Mouse (Mus musculus) heart, embryonic 14.5 days (tissue): ENCODE data around the gene Zfp563. TPM values are rescaled to one million over a fixed set of nuclear protein-coding genes. Genes with fewer than 3 reads are reported as not detected.

Source experiments
- ATAC-seq: fragments of 200-750 bp; cut with Nextera tagmentation; 2 replicates; pipeline ENCODE4 v1.8.0; 2017; ENCODE audit warnings: low read depth, moderate TSS enrichment; ENCODE audit not compliant: insufficient number of reproducible peaks, insufficient read depth, low FRiP score
- H3K27ac ChIP-seq, 2 experiments: fragments of 200-500 bp in 1 of 2; fragments of 300-500 bp in 1 of 2; sonication (generic) in 1 of 2; replicated peaks in 1 of 2; 2 replicates each; pipeline ENCODE4 v1.5.1; 2012 to 2014; ENCODE audit warnings: low read depth in 2 of 2, low read length in 2 of 2, control low read depth in 1 of 2, mild to moderate bottlenecking in 1 of 2, mixed read lengths in 1 of 2; ENCODE audit not compliant: control insufficient read depth in 1 of 2, insufficient read depth in 1 of 2
- H3K27me3 ChIP-seq: fragments of 300-500 bp; sonication (generic); 2 replicates; pipeline ENCODE4 v1.6.1; 2014; ENCODE audit warnings: mild to moderate bottlenecking, low read length, control low read depth; ENCODE audit not compliant: control insufficient read depth, insufficient read depth
- H3K36me3 ChIP-seq: fragments of 300-500 bp; sonication (generic); 2 replicates; pipeline ENCODE4 v1.6.1; 2014; ENCODE audit warnings: mild to moderate bottlenecking, control low read depth, low read length, mixed read lengths; ENCODE audit not compliant: control insufficient read depth, insufficient read depth
- H3K4me1 ChIP-seq, 2 experiments: fragments of 200-500 bp in 1 of 2; fragments of 300-500 bp in 1 of 2; sonication (generic) in 1 of 2; 2 replicates each; pipeline ENCODE4 v1.6.1; 2012 to 2014; ENCODE audit warnings: low read length in 2 of 2, control low read depth in 1 of 2, mixed read lengths in 1 of 2; ENCODE audit not compliant: control insufficient read depth in 2 of 2, insufficient read depth in 2 of 2
- H3K4me2 ChIP-seq: fragments of 300-500 bp; sonication (generic); 2 replicates; pipeline ENCODE4 v1.6.1; 2014; ENCODE audit warnings: mild to moderate bottlenecking, low read length
- H3K4me3 ChIP-seq, 2 experiments: fragments of 200-500 bp in 1 of 2; fragments of 300-500 bp in 1 of 2; sonication (generic) in 1 of 2; 2 replicates each; pipeline ENCODE4 v1.5.1; 2012 to 2014; ENCODE audit warnings: low read length in 2 of 2, mild to moderate bottlenecking in 2 of 2, control low read depth in 1 of 2, low read depth in 1 of 2, moderate library complexity in 1 of 2; ENCODE audit not compliant: control insufficient read depth in 1 of 2, insufficient read depth in 1 of 2
- H3K9ac ChIP-seq: fragments of 300-500 bp; sonication (generic); 2 replicates; pipeline ENCODE4 v1.6.1; 2014; ENCODE audit warnings: mild to moderate bottlenecking, low read length
- H3K9me3 ChIP-seq: fragments of 300-500 bp; sonication (generic); 2 replicates; pipeline ENCODE4 v1.6.1; 2016; ENCODE audit warnings: low read length, control low read depth; ENCODE audit not compliant: control insufficient read depth
- WGBS: fragments of 180-500 bp; shearing (Covaris S2); extraction: QIAGEN DNeasy Blood & Tissue Kit; methylation state at CpG from one replicate; pipeline ENCODE4 v1.1.7; 2014; 5-methylcytosine and 5-hydroxymethylcytosine counted together
- polyA plus RNA-seq: library from polyadenylated mRNA; unstranded; fragments of >200 nt; fragmentation: Nextera tagmentation; extraction: Ambion mirVana; gene quantifications from 2 replicates; pipeline ENCODE4 v1.2.1, GENCODE M21; 2014

Zfp563 gene
- polyA plus RNA-seq: 3.9 and 7.2 TPM in 2 replicates

- ATAC-seq: peak; percentile 85
- no peaks in the 10 kb centered on the region for H3K9me3 ChIP-seq
- no peaks in the 10 kb centered on the region for H3K27me3 ChIP-seq
- no peaks in the 10 kb centered on the region for H3K36me3 ChIP-seq
- H3K9ac ChIP-seq: peak within 1 kb of the TSS; percentile 77
- peak within 1 kb of the TSS; percentile 76 for H3K4me2 ChIP-seq
- WGBS: 5% methylated on average over 34 of the region's 34 CpGs
- H3K4me1 ChIP-seq: peaks cover 3 to 8% of the 10 kb centered on the region in 2 experiments; a peak in 3 of 4 replicates
- peak within 1 kb of the TSS; percentile 56 to 94 for H3K4me3 ChIP-seq
- H3K27ac ChIP-seq: peak within 1 kb of the TSS; percentile 83 to 99
These were observed at the start of gene Zfp563 for GRCm38 (mm10) chr17:33089220-33089949. Gene Zfp563 (plus strand): TSS chr17:33089310.

- Histone ChIP-seq H3K27ac (no peak overlapping the region), H3K4me3 (no peak overlapping the region), H3K9me3 (no peaks in the 10 kb centered on the region), H3K9ac (no peak overlapping the region), H3K36me3 (no peaks in the 10 kb centered on the region), H3K4me2 (no peak overlapping the region), H3K4me1 (no peaks in the 10 kb centered on the region), H3K27me3 (no peaks in the 10 kb centered on the region)
- WGBS: 0% methylated on average over 1 of the region's 1 CpGs
- no peak for ATAC-seq
These were observed 30.3 kb upstream of the Zfp563 start for GRCm38 (mm10) chr17:33058791-33059190.

DNA sequence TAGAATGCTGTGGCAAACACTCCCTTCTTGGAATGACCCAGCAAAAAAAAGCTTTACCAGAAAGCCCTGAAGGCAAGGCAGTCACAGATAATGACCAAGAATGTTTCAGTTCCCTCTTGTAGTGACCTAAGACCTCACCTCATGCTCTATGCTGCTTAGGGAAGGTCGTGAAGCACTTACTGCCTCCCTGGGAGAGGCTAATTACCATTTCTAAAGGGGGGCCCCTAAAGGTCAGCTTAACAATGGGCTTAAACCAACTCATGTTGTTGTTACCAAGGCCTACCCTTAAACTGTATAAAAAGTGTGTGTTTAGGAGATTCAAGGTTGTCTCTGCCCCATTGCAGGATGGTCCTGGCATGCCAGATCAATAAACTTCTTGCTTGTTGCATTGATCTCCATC is 26.1 kb upstream of the Zfp563 start:
- H3K9ac ChIP-seq: no peak overlapping the region
- no peak overlapping the region for H3K4me3 ChIP-seq
- H3K9me3 ChIP-seq: no peaks in the 10 kb centered on the region
- ATAC-seq: no peak
- H3K27me3 ChIP-seq: no peaks in the 10 kb centered on the region
- 0% methylated on average over 1 of the region's 1 CpGs for WGBS
- no peak overlapping the region for H3K27ac ChIP-seq
- no peaks in the 10 kb centered on the region for H3K4me1 ChIP-seq
- H3K36me3 ChIP-seq: no peaks in the 10 kb centered on the region
- no peak overlapping the region for H3K4me2 ChIP-seq

DNA sequence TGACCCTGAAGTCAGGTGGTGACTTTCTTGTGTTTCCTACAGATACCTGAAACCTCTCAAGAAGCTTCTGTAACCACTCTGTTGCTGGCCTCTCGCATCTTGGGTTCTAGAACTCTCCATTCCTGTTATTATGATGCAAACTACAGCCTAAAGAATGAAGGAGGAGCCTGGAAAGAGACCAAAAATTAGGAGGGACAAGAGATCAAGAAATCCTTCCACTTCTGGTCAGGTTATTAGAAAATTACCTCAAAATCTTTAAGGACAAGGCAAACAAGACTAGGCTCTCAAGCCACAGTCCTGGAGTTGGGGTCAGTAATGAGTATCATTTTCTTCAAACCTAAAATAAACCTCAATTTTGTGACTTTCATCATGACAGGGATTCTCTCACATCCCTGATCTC is 21.2 kb upstream of the Zfp563 start, which contains the start of gene 4921501E09Rik:
Gene 4921501E09Rik (minus strand): TSS at position 101 of the 400 bp plus-strand sequence.
- H3K4me2 ChIP-seq: no peak within 1 kb of the TSS
- H3K27ac ChIP-seq: no peak within 1 kb of the TSS
- H3K9me3 ChIP-seq: no peaks in the 10 kb centered on the region
- H3K4me3 ChIP-seq: no peak within 1 kb of the TSS
- H3K27me3 ChIP-seq: no peaks in the 10 kb centered on the region
- no peak within 1 kb of the TSS for H3K9ac ChIP-seq
- WGBS: 45% methylated on average over 1 of the region's 1 CpGs
- H3K36me3 ChIP-seq: no peaks in the 10 kb centered on the region
- ATAC-seq: no peak
- H3K4me1 ChIP-seq: no peaks in the 10 kb centered on the region

- no peak overlapping the region for H3K4me3 ChIP-seq
- WGBS: 90% methylated on average over 1 of the region's 1 CpGs
- no peak overlapping the region for H3K9ac ChIP-seq
- no peak for ATAC-seq
- no peaks in the 10 kb centered on the region for H3K36me3 ChIP-seq
- H3K4me1 ChIP-seq: peaks cover 3 to 8% of the 10 kb centered on the region in 2 experiments; a peak in 3 of 4 replicates
- no peaks in the 10 kb centered on the region for H3K27me3 ChIP-seq
- H3K9me3 ChIP-seq: no peaks in the 10 kb centered on the region
- no peak overlapping the region for H3K4me2 ChIP-seq
- no peak overlapping the region for H3K27ac ChIP-seq
These were observed 2.5 kb downstream of the Zfp563 start for GRCm38 (mm10) chr17:33091630-33092029.

DNA sequence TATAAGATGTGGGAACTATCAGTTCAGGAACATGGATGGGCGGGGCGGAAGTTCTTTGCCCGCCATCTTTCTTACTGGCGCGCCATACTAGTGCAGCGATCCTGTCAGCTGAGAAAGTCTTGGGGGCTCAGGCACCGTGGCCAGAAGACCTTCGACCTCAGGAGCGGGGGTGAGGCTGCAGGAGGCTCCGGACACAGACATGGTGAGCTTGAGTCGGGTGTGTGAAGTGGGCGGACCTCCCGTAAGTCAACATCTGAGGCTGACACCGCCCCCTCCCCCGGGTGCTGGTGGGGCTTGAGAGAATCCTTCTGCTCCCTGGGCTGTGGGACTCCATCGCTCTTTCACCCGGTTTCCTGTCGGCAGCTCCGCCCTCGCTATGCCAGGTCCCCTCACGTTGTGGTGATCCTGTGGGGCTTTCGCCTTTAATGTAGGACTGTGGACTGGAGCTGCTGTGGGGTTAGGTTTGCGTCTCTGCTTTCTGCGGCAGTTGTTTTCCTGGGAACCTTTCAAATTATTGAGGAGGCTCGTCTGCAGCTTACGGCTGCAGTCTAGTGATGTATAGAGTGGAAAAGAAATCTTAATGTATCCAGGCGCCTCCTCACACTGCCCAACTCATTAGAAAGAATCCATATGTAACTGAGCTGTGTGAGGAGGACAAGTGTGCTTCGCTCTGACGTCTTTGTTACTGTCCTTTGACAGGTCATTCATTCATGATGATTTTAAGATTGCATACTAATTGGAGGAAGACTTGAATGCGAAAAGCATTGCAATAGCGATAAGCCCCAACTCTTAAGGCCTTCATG is 3.5 kb downstream of the Zfp563 start:
- H3K9me3 ChIP-seq: no peaks in the 10 kb centered on the region

GRCm38 (mm10) chr17:33097396-33097795 is 8.3 kb downstream of the Zfp563 start:
- no peak for ATAC-seq
- WGBS: 91% methylated on average over 2 of the region's 2 CpGs

More for the DNA sequence above, 3.5 kb downstream of the Zfp563 start:
- WGBS: 2% methylated on average over 31 of the region's 31 CpGs
- Histone ChIP-seq H3K36me3 (no peaks in the 10 kb centered on the region), H3K9ac (peak overlapping the region; percentile 85), H3K4me3 (peak overlapping the region; percentile 80 to 92), H3K27me3 (no peaks in the 10 kb centered on the region), H3K4me2 (peak overlapping the region; percentile 78), H3K27ac (peak overlapping the region; percentile 90 to 94), H3K4me1 (peaks cover 3 to 8% of the 10 kb centered on the region in 2 experiments; a peak in 3 of 4 replicates)
- ATAC-seq: peak; percentile 60

More at GRCm38 (mm10) chr17:33097396-33097795, 8.3 kb downstream of the Zfp563 start:
- Histone ChIP-seq H3K27ac (no peak overlapping the region), H3K4me1 (peaks cover 3 to 8% of the 10 kb centered on the region in 2 experiments; a peak in 3 of 4 replicates), H3K9me3 (no peaks in the 10 kb centered on the region), H3K9ac (no peak overlapping the region), H3K27me3 (no peaks in the 10 kb centered on the region), H3K4me2 (no peak overlapping the region), H3K4me3 (no peak overlapping the region), H3K36me3 (no peaks in the 10 kb centered on the region)
